Mouse (Mus musculus) limb, embryonic 15.5 days (tissue): Measurements from ENCODE around the gene Ncoa5. TPM values are rescaled to one million over a fixed set of nuclear protein-coding genes. Genes with fewer than 3 reads are reported as not detected.
A peak's percentile ranks its signal among the peaks of the same experiment; 100 is the strongest.

ENCODE experiments used
- ATAC-seq: fragments of 200-750 bp; cut with Nextera tagmentation; 2 replicates; pipeline ENCODE4 v1.8.0; 2017; ENCODE audit warnings: low read depth, moderate TSS enrichment; ENCODE audit not compliant: insufficient number of reproducible peaks, low FRiP score, low TSS enrichment
- H3K27ac ChIP-seq: fragments of 300-500 bp; sonication (generic); 2 replicates; pipeline ENCODE4 v1.5.1; 2015; ENCODE audit warnings: moderate library complexity, mild to moderate bottlenecking, inconsistent platforms
- H3K27me3 ChIP-seq: fragments of 300-500 bp; sonication (generic); 2 replicates; pipeline ENCODE4 v1.6.1; 2015; ENCODE audit warnings: inconsistent platforms
- H3K36me3 ChIP-seq: fragments of 300-500 bp; sonication (generic); 2 replicates; pipeline ENCODE4 v1.6.1; 2015; ENCODE audit warnings: inconsistent platforms
- H3K4me1 ChIP-seq: fragments of 300-500 bp; sonication (generic); 2 replicates; pipeline ENCODE4 v1.6.1; 2015; ENCODE audit warnings: inconsistent platforms
- H3K4me2 ChIP-seq: fragments of 300-500 bp; sonication (generic); 2 replicates; pipeline ENCODE4 v1.6.1; 2015; ENCODE audit warnings: mild to moderate bottlenecking, inconsistent platforms
- H3K4me3 ChIP-seq: fragments of 300-500 bp; sonication (generic); 2 replicates; pipeline ENCODE4 v1.5.1; 2015; ENCODE audit warnings: mild to moderate bottlenecking, inconsistent platforms
- H3K9ac ChIP-seq: fragments of 300-500 bp; sonication (generic); 2 replicates; pipeline ENCODE4 v1.6.1; 2015; ENCODE audit warnings: inconsistent platforms
- H3K9me3 ChIP-seq: fragments of 300-500 bp; sonication (generic); 2 replicates; pipeline ENCODE4 v1.6.1; 2016; ENCODE audit warnings: inconsistent platforms
- WGBS: fragments of 180-500 bp; shearing (Covaris S2); methylation state at CpG from one replicate; pipeline ENCODE4 v1.1.7; 2015; 5-methylcytosine and 5-hydroxymethylcytosine counted together
- polyA plus RNA-seq: library from polyadenylated mRNA; unstranded; fragments of >200 nt; fragmentation: Nextera tagmentation; extraction: Ambion mirVana; gene quantifications from 2 replicates; pipeline ENCODE4 v1.2.1, GENCODE M21; 2015

The Ncoa5 gene
- polyA plus RNA-seq, 1 experiment from 2014 or later = 62.9 TPM

GRCm38 (mm10) chr2:165006813-165007212 is 27.9 kb downstream of the Ncoa5 start:
- Histone ChIP-seq H3K27me3 (no peaks in the 10 kb centered on the region), H3K4me1 (no peaks in the 10 kb centered on the region), H3K9ac (no peak overlapping the region), H3K4me3 (no peak overlapping the region), H3K9me3 (no peaks in the 10 kb centered on the region), H3K27ac (no peak overlapping the region), H3K4me2 (no peak overlapping the region), H3K36me3 (peaks cover 100% of the 10 kb centered on the region)
- ATAC-seq = no peak
- 97% methylated on average over 4 of the region's 4 CpGs for WGBS

- H3K4me3 ChIP-seq = no peak overlapping the region
- H3K9ac ChIP-seq = no peak overlapping the region
- peaks cover 98% of the 10 kb centered on the region for H3K36me3 ChIP-seq
- ATAC-seq = no peak
- peaks cover 14% of the 10 kb centered on the region; the same call in 1 of the 2 replicates for H3K27me3 ChIP-seq
- no peaks in the 10 kb centered on the region for H3K4me1 ChIP-seq
- 80% methylated on average over 10 of the region's 10 CpGs for WGBS
- no peak overlapping the region for H3K4me2 ChIP-seq
- no peak overlapping the region for H3K27ac ChIP-seq
- no peaks in the 10 kb centered on the region for H3K9me3 ChIP-seq
Observed at GRCm38 (mm10) chr2:165004237-165004636, 30.4 kb downstream of the Ncoa5 start.

- H3K27ac ChIP-seq = no peak overlapping the region
- peaks cover 25% of the 10 kb centered on the region for H3K27me3 ChIP-seq
- no peak overlapping the region for H3K4me2 ChIP-seq
- no peak overlapping the region for H3K9ac ChIP-seq
- peaks cover 8% of the 10 kb centered on the region for H3K4me1 ChIP-seq
- H3K36me3 ChIP-seq = peaks cover 90% of the 10 kb centered on the region
- 82% methylated on average over 3 of the region's 3 CpGs for WGBS
- no peak for ATAC-seq
- no peaks in the 10 kb centered on the region for H3K9me3 ChIP-seq
- H3K4me3 ChIP-seq = no peak overlapping the region
Observed at GRCm38 (mm10) chr2:165003108-165003507, 31.6 kb downstream of the Ncoa5 start.

GRCm38 (mm10) chr2:165001958-165002357 is 32.7 kb downstream of the Ncoa5 start:
- ATAC-seq = no peak
- WGBS = 92% methylated on average over 13 of the region's 13 CpGs
- Histone ChIP-seq H3K27ac (no peak overlapping the region), H3K9ac (no peak overlapping the region), H3K4me3 (no peak overlapping the region), H3K4me1 (peaks cover 19% of the 10 kb centered on the region), H3K36me3 (peaks cover 78% of the 10 kb centered on the region), H3K9me3 (no peaks in the 10 kb centered on the region), H3K4me2 (no peak overlapping the region), H3K27me3 (peaks cover 37% of the 10 kb centered on the region)

- H3K27me3 ChIP-seq = peaks cover 69% of the 10 kb centered on the region
- H3K9ac ChIP-seq = peak overlapping the region; percentile 15; the same call in 1 of the 2 replicates
- H3K4me2 ChIP-seq = peak overlapping the region; percentile 77
- H3K4me1 ChIP-seq = peaks cover 21% of the 10 kb centered on the region
- no peak for ATAC-seq
- H3K9me3 ChIP-seq = no peaks in the 10 kb centered on the region
- no peak overlapping the region for H3K27ac ChIP-seq
- WGBS = under 1% methylated on average over 52 of the region's 52 CpGs
- peaks cover 37% of the 10 kb centered on the region for H3K36me3 ChIP-seq
- H3K4me3 ChIP-seq = peak overlapping the region; percentile 36
Observed at GRCm38 (mm10) chr2:164997721-164998428, 36.8 kb downstream of the Ncoa5 start.

- no peaks in the 10 kb centered on the region for H3K9me3 ChIP-seq
- peak overlapping the region; percentile 77 for H3K4me2 ChIP-seq
- peaks cover 69% of the 10 kb centered on the region for H3K27me3 ChIP-seq
- H3K4me1 ChIP-seq = peaks cover 21% of the 10 kb centered on the region
- no peak for ATAC-seq
- peak overlapping the region; percentile 15; the same call in 1 of the 2 replicates for H3K9ac ChIP-seq
- H3K36me3 ChIP-seq = peaks cover 30% of the 10 kb centered on the region
- 10% methylated on average over 49 of the region's 49 CpGs for WGBS
- no peak overlapping the region for H3K27ac ChIP-seq
- H3K4me3 ChIP-seq = peak overlapping the region; percentile 36
Observed at GRCm38 (mm10) chr2:164996848-164997720, 37.6 kb downstream of the Ncoa5 start.

GRCm38 (mm10) chr2:164995976-164996375 is 38.7 kb downstream of the Ncoa5 start:
- no peak overlapping the region for H3K4me3 ChIP-seq
- H3K4me1 ChIP-seq = peaks cover 21% of the 10 kb centered on the region
- H3K27ac ChIP-seq = no peak overlapping the region
- peaks cover 18% of the 10 kb centered on the region for H3K36me3 ChIP-seq
- no peak overlapping the region for H3K9ac ChIP-seq
- H3K4me2 ChIP-seq = no peak overlapping the region
- H3K9me3 ChIP-seq = no peaks in the 10 kb centered on the region
- ATAC-seq = no peak
- WGBS = 73% methylated on average over 11 of the region's 11 CpGs
- H3K27me3 ChIP-seq = peaks cover 72% of the 10 kb centered on the region

GRCm38 (mm10) chr2:164994659-164995428 is 39.8 kb downstream of the Ncoa5 start:
- peaks cover 7% of the 10 kb centered on the region for H3K36me3 ChIP-seq
- WGBS = 51% methylated on average over 21 of the region's 21 CpGs
- peaks cover 21% of the 10 kb centered on the region for H3K4me1 ChIP-seq
- no peak overlapping the region for H3K27ac ChIP-seq
- ATAC-seq = no peak
- peaks cover 66% of the 10 kb centered on the region for H3K27me3 ChIP-seq
- H3K4me2 ChIP-seq = no peak overlapping the region
- H3K9ac ChIP-seq = no peak overlapping the region
- no peak overlapping the region for H3K4me3 ChIP-seq
- H3K9me3 ChIP-seq = no peaks in the 10 kb centered on the region

GRCm38 (mm10) chr2:164994156-164994555 is 40.5 kb downstream of the Ncoa5 start:
- no peak overlapping the region for H3K4me3 ChIP-seq
- no peaks in the 10 kb centered on the region for H3K9me3 ChIP-seq
- no peak overlapping the region for H3K27ac ChIP-seq
- no peak overlapping the region for H3K4me2 ChIP-seq
- peaks cover 2% of the 10 kb centered on the region for H3K36me3 ChIP-seq
- peaks cover 21% of the 10 kb centered on the region for H3K4me1 ChIP-seq
- 83% methylated on average over 11 of the region's 11 CpGs for WGBS
- H3K27me3 ChIP-seq = peaks cover 62% of the 10 kb centered on the region
- no peak overlapping the region for H3K9ac ChIP-seq
- no peak for ATAC-seq

- no peaks in the 10 kb centered on the region for H3K9me3 ChIP-seq
- H3K4me1 ChIP-seq = peaks cover under 1% of the 10 kb centered on the region; the same call in 1 of the 2 replicates
- H3K9ac ChIP-seq = no peak overlapping the region
- no peak overlapping the region for H3K27ac ChIP-seq
- no peak overlapping the region for H3K4me3 ChIP-seq
- no peaks in the 10 kb centered on the region for H3K36me3 ChIP-seq
- H3K27me3 ChIP-seq = peaks cover 39% of the 10 kb centered on the region
- H3K4me2 ChIP-seq = no peak overlapping the region
- ATAC-seq = no peak
- WGBS = 44% methylated on average over 10 of the region's 10 CpGs
Observed at GRCm38 (mm10) chr2:164991808-164992207, 42.9 kb downstream of the Ncoa5 start.

GRCm38 (mm10) chr2:164991111-164991510 is 43.6 kb downstream of the Ncoa5 start:
- Histone ChIP-seq H3K27ac (no peak overlapping the region), H3K9me3 (no peaks in the 10 kb centered on the region), H3K27me3 (peaks cover 32% of the 10 kb centered on the region), H3K4me3 (no peak overlapping the region), H3K36me3 (no peaks in the 10 kb centered on the region), H3K4me1 (no peaks in the 10 kb centered on the region), H3K9ac (no peak overlapping the region), H3K4me2 (no peak overlapping the region)
- ATAC-seq = no peak
- 80% methylated on average over 3 of the region's 3 CpGs for WGBS
